Mouse (Mus musculus) kidney, adult 2 months (tissue): ENCODE data around the gene Gpi1. TPM values are rescaled to one million over a fixed set of nuclear protein-coding genes. Genes with fewer than 3 reads are reported as not detected.

Experiments used
- DNase-seq: peaks from one replicate; pipeline ENCODE4 v3.0.0; 2021
- H3K27ac ChIP-seq: fragments of 200-500 bp; 2 replicates; pipeline ENCODE4 v1.5.1; 2012; ENCODE audit warnings: low read depth, low read length, control low read depth, inconsistent platforms; ENCODE audit not compliant: insufficient read depth
- H3K27me3 ChIP-seq: fragments of 200-500 bp; replicated peaks from 2 replicates; pipeline ENCODE4 v1.6.1; 2012; ENCODE audit warnings: mild to moderate bottlenecking, moderate library complexity, low read length, inconsistent platforms; ENCODE audit not compliant: control insufficient read depth, insufficient read depth
- H3K36me3 ChIP-seq: fragments of 200-500 bp; 2 replicates; pipeline ENCODE4 v1.6.1; 2012; ENCODE audit warnings: mild to moderate bottlenecking, moderate library complexity, low read length, inconsistent platforms; ENCODE audit not compliant: control insufficient read depth, insufficient read depth
- H3K4me1 ChIP-seq: fragments of 200-500 bp; 2 replicates; pipeline ENCODE4 v1.6.1; 2011; ENCODE audit warnings: low read length; ENCODE audit not compliant: control insufficient read depth, insufficient read depth
- H3K4me3 ChIP-seq: fragments of 200-500 bp; 2 replicates; pipeline ENCODE4 v1.5.1; 2011; ENCODE audit warnings: mild to moderate bottlenecking, low read depth, low read length, control low read depth; ENCODE audit not compliant: insufficient read depth
- CTCF ChIP-seq: fragments of 200-500 bp; conservative IDR thresholded peaks from 2 replicates; pipeline ENCODE4 v1.5.1; 2011; ENCODE audit warnings: low read depth, mild to moderate bottlenecking, control low read depth, low read length, moderate library complexity, mixed read lengths; ENCODE audit not compliant: insufficient read depth, insufficient read length
- POLR2A ChIP-seq: fragments of 200-500 bp; IDR thresholded peaks from one replicate; pipeline ENCODE4 v1.6.1; 2011; ENCODE audit warnings: low read depth, low read length, control low read depth
- WGBS: fragments of 180-500 bp; shearing (Covaris S2); methylation state at CpG from one replicate; pipeline ENCODE4 v1.1.7; 2018; 5-methylcytosine and 5-hydroxymethylcytosine counted together
- polyA plus RNA-seq: library from polyadenylated mRNA; depleted of rRNA; stranded (reverse); fragments of >200 nt; gene quantifications from 2 replicates; pipeline ENCODE4 v1.2.3, GENCODE M21; 2012

Gene Gpi1
- polyA plus RNA-seq, 1 experiment = 413 TPM

GRCm38 (mm10) chr7:34229691-34230111 lies 435 bp downstream of the Gpi1 start:
- H3K4me1 ChIP-seq = peaks cover 7% of the 10 kb centered on the region; the same call in 1 of the 2 replicates
- TF ChIP-seq POLR2A (no peak), CTCF (no peak)
- WGBS = 1% methylated on average over 19 of the region's 19 CpGs
- H3K27me3 ChIP-seq = no peaks in the 10 kb centered on the region
- H3K27ac ChIP-seq = peak overlapping the region; percentile 92
- peaks cover 2% of the 10 kb centered on the region; the same call in 1 of the 2 replicates for H3K36me3 ChIP-seq
- peak overlapping the region; percentile 81 for H3K4me3 ChIP-seq
- peak; percentile 51 for DNase-seq

GRCm38 (mm10) chr7:34229153-34229552 lies 983 bp downstream of the Gpi1 start:
- Histone ChIP-seq H3K27me3 (no peaks in the 10 kb centered on the region), H3K27ac (0 out of 2 replicates have a peak overlapping the region, but pooled peaks have one; percentile 92), H3K4me1 (peaks cover 7% of the 10 kb centered on the region; the same call in 1 of the 2 replicates), H3K4me3 (peak overlapping the region; percentile 81), H3K36me3 (peaks cover 2% of the 10 kb centered on the region; the same call in 1 of the 2 replicates)
- 15% methylated on average over 5 of the region's 5 CpGs for WGBS
- no peak for TF ChIP-seq CTCF
- TF ChIP-seq POLR2A = no peak
- DNase-seq = no peak

- TF ChIP-seq POLR2A = no peak
- no peak for TF ChIP-seq CTCF
- 19% methylated on average over 9 of the region's 9 CpGs for WGBS
- DNase-seq = peak; percentile 38
- H3K27ac ChIP-seq = no peak overlapping the region
- H3K4me3 ChIP-seq = peak overlapping the region; percentile 9; the same call in 1 of the 2 replicates
- no peaks in the 10 kb centered on the region for H3K27me3 ChIP-seq
- H3K36me3 ChIP-seq = peaks cover 2% of the 10 kb centered on the region; the same call in 1 of the 2 replicates
- H3K4me1 ChIP-seq = peaks cover 7% of the 10 kb centered on the region; the same call in 1 of the 2 replicates
Measured at GRCm38 (mm10) chr7:34228641-34229040, 1.5 kb downstream of the Gpi1 start.

- Histone ChIP-seq H3K36me3 (peaks cover 2% of the 10 kb centered on the region; the same call in 1 of the 2 replicates), H3K4me1 (peaks cover 2% of the 10 kb centered on the region; the same call in 1 of the 2 replicates), H3K4me3 (no peak overlapping the region), H3K27me3 (no peaks in the 10 kb centered on the region), H3K27ac (no peak overlapping the region)
- DNase-seq = no peak
- peak; percentile 41 for TF ChIP-seq CTCF
- no peak for TF ChIP-seq POLR2A
- WGBS = 82% methylated on average over 12 of the region's 12 CpGs
Measured at GRCm38 (mm10) chr7:34226846-34227245, 3.3 kb downstream of the Gpi1 start.

GRCm38 (mm10) chr7:34226086-34226485 lies 4.0 kb downstream of the Gpi1 start:
- WGBS = 34% methylated on average over 8 of the region's 8 CpGs
- peak; percentile 50 for DNase-seq
- Histone ChIP-seq H3K36me3 (peaks cover 2% of the 10 kb centered on the region; the same call in 1 of the 2 replicates), H3K4me3 (no peak overlapping the region), H3K27ac (no peak overlapping the region), H3K27me3 (no peaks in the 10 kb centered on the region), H3K4me1 (peaks cover 2% of the 10 kb centered on the region; the same call in 1 of the 2 replicates)
- TF ChIP-seq POLR2A (no peak), CTCF (no peak)

- peak; percentile 36 for DNase-seq
- WGBS = 52% methylated on average over 6 of the region's 6 CpGs
- no peak for TF ChIP-seq POLR2A
- no peak for TF ChIP-seq CTCF
- H3K27ac ChIP-seq = no peak overlapping the region
- H3K4me3 ChIP-seq = no peak overlapping the region
- no peaks in the 10 kb centered on the region for H3K27me3 ChIP-seq
- H3K4me1 ChIP-seq = peaks cover 2% of the 10 kb centered on the region; the same call in 1 of the 2 replicates
- peaks cover 2% of the 10 kb centered on the region; the same call in 1 of the 2 replicates for H3K36me3 ChIP-seq
Measured at GRCm38 (mm10) chr7:34224308-34224707, 5.8 kb downstream of the Gpi1 start.

- 95% methylated on average over 10 of the region's 10 CpGs for WGBS
- no peak for DNase-seq
- Histone ChIP-seq H3K4me1 (0 out of 2 replicates have a peak, but pooled peaks cover 2% of the 10 kb centered on the region), H3K36me3 (peaks cover 2% of the 10 kb centered on the region; the same call in 1 of the 2 replicates), H3K4me3 (no peak overlapping the region), H3K27ac (no peak overlapping the region), H3K27me3 (no peaks in the 10 kb centered on the region)
- peak; percentile 23; the same call in 1 of the 2 replicates for TF ChIP-seq CTCF
- no peak for TF ChIP-seq POLR2A
Measured at GRCm38 (mm10) chr7:34222340-34222739, 7.8 kb downstream of the Gpi1 start.
